Mouse (Mus musculus): ENCODE measurements around the gene Prim1. TPM values are rescaled to one million over a fixed set of nuclear protein-coding genes. Genes with fewer than 3 reads are reported as not detected.
"Not testable (repeated sequence)": the region's sequence is repeated elsewhere in the genome, so short reads cannot be mapped to it uniquely, and the experiment has no call there.

Gene Prim1
- polyA plus RNA-seq, 1 experiment from 2014 or later: 88.3 TPM

DNA sequence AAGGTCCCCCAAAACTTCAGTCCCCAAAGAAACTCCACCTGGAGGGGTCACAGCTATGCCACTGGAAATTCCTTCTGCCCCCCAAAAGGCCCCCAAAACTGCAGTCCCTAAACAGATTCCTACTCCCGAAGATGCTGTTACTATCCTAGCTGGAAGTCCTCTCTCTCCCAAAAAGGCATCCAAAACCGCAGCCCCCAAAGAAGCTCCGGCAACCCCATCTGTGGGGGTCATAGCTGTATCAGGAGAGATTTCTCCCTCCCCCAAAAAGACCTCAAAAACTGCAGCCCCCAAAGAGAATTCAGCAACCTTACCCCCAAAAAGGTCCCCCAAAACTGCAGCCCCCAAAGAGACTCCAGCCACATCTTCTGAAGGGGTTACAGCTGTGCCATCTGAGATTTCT lies 27.5 kb downstream of the Prim1 start:
- H3K27me3 ChIP-seq (ENCODE audit: control insufficient read depth, insufficient read depth, low read length): no peaks in the 10 kb centered on the region
- 0 out of 2 replicates have a peak, but pooled peaks cover 8% of the 10 kb centered on the region for H3K36me3 ChIP-seq (ENCODE audit: control insufficient read depth, insufficient read depth, low read length)
- no peak overlapping the region for H3K27ac ChIP-seq (ENCODE audit: low read depth, low read length)
- no peak for ATAC-seq (ENCODE audit: low FRiP score)
- no peaks in the 10 kb centered on the region; the same call in 1 of the 2 replicates for H3K4me1 ChIP-seq (replicated peaks; ENCODE audit: control insufficient read depth, insufficient read depth, low read length)
- H3K9ac ChIP-seq (ENCODE audit: low read depth, low read length): no peak overlapping the region
- H3K9me3 ChIP-seq (ENCODE audit: control insufficient read depth, low read length): no peaks in the 10 kb centered on the region
- no peak for DNase-seq (ENCODE audit: low spot score)
- WGBS: 86% methylated on average over 3 of the region's 3 CpGs
- H3K4me2 ChIP-seq (replicated peaks; ENCODE audit: low read depth, low read length): no peak overlapping the region
- no peak overlapping the region for H3K4me3 ChIP-seq (ENCODE audit: low read depth, low read length)

DNA sequence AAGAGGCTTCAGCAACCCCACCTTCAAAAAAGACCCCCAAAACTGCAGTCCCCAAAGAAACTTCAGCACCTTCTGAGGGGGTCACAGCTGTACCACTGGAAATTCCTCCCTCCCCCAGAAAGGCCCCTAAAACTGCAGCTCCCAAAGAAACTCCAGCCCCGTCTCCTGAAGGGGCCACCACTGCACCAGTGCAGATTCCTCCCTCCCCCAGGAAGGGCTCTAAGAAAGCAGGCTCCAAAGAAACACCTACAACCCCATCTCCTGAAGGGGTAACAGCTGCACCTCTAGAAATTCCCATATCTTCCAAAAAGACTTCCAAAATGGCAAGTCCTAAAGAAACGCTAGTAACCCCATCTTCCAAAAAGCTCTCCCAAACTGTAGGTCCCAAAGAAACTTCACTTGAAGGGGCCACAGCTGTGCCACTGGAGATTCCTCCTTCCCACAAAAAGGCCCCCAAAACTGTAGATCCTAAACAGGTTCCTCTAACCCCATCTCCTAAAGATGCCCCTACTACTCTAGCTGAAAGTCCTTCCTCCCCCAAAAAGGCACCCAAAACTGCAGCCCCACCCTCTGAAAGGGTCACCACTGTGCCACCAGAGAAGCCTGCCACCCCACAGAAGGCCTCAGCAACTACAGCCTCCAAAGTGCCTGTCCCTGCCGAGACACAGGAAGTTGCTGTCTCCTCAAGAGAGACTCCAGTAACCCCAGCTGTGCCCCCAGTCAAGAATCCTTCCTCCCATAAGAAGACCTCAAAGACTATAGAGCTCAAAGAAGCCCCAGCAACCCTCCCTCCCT lies 28.3 kb downstream of the Prim1 start:
- Histone ChIP-seq H3K4me1 (replicated peaks; ENCODE audit: control insufficient read depth, insufficient read depth, low read length) (no peaks in the 10 kb centered on the region; the same call in 1 of the 2 replicates), H3K27ac (ENCODE audit: low read depth, low read length) (no peak overlapping the region), H3K9ac (ENCODE audit: low read depth, low read length) (no peak overlapping the region), H3K9me3 (ENCODE audit: control insufficient read depth, low read length) (no peaks in the 10 kb centered on the region), H3K36me3 (ENCODE audit: control insufficient read depth, insufficient read depth, low read length) (0 out of 2 replicates have a peak, but pooled peaks cover 8% of the 10 kb centered on the region), H3K27me3 (ENCODE audit: control insufficient read depth, insufficient read depth, low read length) (no peaks in the 10 kb centered on the region), H3K4me3 (ENCODE audit: low read depth, low read length) (no peak overlapping the region), H3K4me2 (replicated peaks; ENCODE audit: low read depth, low read length) (no peak overlapping the region)
- no peak for DNase-seq (ENCODE audit: low spot score)
- no peak for ATAC-seq (ENCODE audit: low FRiP score)
- 81% methylated on average over 3 of the region's 3 CpGs for WGBS

DNA sequence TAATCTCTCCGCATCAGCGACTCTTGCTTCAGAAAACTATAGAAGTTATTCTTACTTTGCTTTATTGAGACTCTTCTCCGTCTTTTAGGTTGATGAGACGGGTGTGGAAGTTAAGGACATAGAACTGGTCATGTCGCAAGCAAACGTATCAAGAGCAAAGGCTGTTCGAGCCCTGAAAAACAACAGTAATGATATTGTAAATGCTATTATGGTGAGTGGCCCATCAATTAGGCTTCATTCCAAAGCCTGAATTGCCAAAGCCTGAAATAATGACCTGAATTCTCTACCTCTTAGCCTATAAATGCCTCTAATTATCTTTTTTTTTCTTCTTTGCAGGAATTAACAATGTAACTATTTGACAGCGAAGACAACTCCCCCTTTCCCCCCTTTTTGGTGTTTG lies 33.2 kb downstream of the Prim1 start:
- H3K9ac ChIP-seq (ENCODE audit: low read depth, low read length): no peak overlapping the region
- H3K27me3 ChIP-seq (ENCODE audit: control insufficient read depth, insufficient read depth, low read length): no peaks in the 10 kb centered on the region
- H3K4me3 ChIP-seq (ENCODE audit: low read depth, low read length): no peak overlapping the region
- H3K4me1 ChIP-seq (replicated peaks; ENCODE audit: control insufficient read depth, insufficient read depth, low read length): no peaks in the 10 kb centered on the region
- 96% methylated on average over 8 of the region's 8 CpGs for WGBS
- H3K36me3 ChIP-seq (ENCODE audit: control insufficient read depth, insufficient read depth, low read length): peaks cover 14% of the 10 kb centered on the region
- no peak overlapping the region for H3K27ac ChIP-seq (ENCODE audit: low read depth, low read length)
- ATAC-seq (ENCODE audit: low FRiP score) (no peak), DNase-seq (ENCODE audit: low spot score) (no peak)
- H3K4me2 ChIP-seq (replicated peaks; ENCODE audit: low read depth, low read length): no peak overlapping the region
- no peaks in the 10 kb centered on the region for H3K9me3 ChIP-seq (ENCODE audit: control insufficient read depth, low read length)

DNA sequence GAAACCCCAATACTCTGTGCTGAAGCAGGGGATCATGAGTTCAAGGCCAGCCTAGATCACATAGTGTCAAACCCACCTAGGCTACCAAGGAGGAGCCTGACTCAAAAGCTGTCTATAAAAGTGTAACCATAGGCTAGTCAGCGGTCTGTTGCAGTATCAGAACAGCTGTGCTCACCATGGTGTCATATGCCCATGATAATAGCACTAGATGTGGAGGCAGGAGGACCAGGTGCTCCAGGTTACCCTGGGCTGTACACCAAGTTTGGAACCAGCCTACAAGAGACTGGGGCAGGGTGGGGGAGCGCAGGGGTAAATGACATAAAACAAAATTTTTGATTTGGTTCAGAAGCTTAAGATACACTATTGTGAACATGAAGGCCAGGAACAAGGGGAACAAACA lies 34.8 kb downstream of the Prim1 start:
- no peak overlapping the region for H3K27ac ChIP-seq (ENCODE audit: low read depth, low read length)
- WGBS: 96% methylated on average over 2 of the region's 2 CpGs
- no peak overlapping the region for H3K4me3 ChIP-seq (ENCODE audit: low read depth, low read length)
- no peaks in the 10 kb centered on the region for H3K9me3 ChIP-seq (ENCODE audit: control insufficient read depth, low read length)
- DNase-seq (ENCODE audit: low spot score) (no peak), ATAC-seq (ENCODE audit: low FRiP score) (no peak)
- no peak overlapping the region for H3K9ac ChIP-seq (ENCODE audit: low read depth, low read length)
- no peak overlapping the region for H3K4me2 ChIP-seq (replicated peaks; ENCODE audit: low read depth, low read length)
- no peaks in the 10 kb centered on the region for H3K4me1 ChIP-seq (replicated peaks; ENCODE audit: control insufficient read depth, insufficient read depth, low read length)
- H3K27me3 ChIP-seq (ENCODE audit: control insufficient read depth, insufficient read depth, low read length): no peaks in the 10 kb centered on the region
- H3K36me3 ChIP-seq (ENCODE audit: control insufficient read depth, insufficient read depth, low read length): peaks cover 14% of the 10 kb centered on the region

DNA sequence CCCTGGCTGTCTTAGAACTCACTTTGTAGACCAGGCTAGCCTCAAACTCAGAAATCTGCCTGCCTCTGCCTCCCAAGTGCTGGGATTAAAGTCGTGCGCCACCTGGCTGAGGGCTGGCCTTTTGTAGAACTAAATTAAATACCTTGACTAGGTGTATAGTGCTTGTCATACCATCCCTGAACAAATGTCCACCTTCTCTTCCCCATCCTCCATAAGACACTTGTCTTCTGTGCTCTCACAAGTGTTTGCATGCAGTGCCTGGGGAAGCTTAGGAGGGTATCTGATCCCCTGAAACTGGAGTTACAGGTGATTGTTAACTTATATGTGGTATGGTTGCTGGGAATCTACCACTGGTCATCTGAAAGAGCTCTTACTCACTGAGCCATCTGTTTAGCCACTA lies 35.4 kb downstream of the Prim1 start:
- DNase-seq (ENCODE audit: low spot score): no peak
- ATAC-seq (ENCODE audit: low FRiP score): no peak

DNA sequence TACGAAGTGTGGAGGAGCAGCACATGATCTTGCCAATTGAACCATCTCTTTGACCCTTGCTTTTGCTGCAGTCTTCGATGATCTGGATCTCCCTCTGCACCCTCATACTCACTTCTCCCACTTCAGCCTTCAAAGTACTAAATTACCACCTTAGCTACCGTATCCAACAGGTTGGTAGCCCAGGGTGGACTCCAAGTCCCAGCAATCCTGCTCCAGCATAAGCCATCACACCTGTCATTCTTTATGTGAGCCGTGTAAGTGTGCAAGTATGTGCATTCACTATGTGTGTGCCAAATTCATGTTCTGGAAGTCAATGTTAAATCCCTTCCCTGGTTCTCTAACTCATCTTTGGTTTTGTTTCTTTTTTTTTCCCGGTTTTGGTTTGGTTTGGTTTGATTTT lies 36.6 kb downstream of the Prim1 start:
- H3K27me3 ChIP-seq (ENCODE audit: control insufficient read depth, insufficient read depth, low read length): no peaks in the 10 kb centered on the region
- no peaks in the 10 kb centered on the region for H3K9me3 ChIP-seq (ENCODE audit: control insufficient read depth, low read length)
- DNase-seq (ENCODE audit: low spot score): no peak
- no peak overlapping the region for H3K4me2 ChIP-seq (replicated peaks; ENCODE audit: low read depth, low read length)
- no peak for ATAC-seq (ENCODE audit: low FRiP score)
- H3K4me3 ChIP-seq (ENCODE audit: low read depth, low read length): no peak overlapping the region
- H3K4me1 ChIP-seq (replicated peaks; ENCODE audit: control insufficient read depth, insufficient read depth, low read length): no peaks in the 10 kb centered on the region
- H3K27ac ChIP-seq (ENCODE audit: low read depth, low read length): no peak overlapping the region
- H3K9ac ChIP-seq (ENCODE audit: low read depth, low read length): no peak overlapping the region
- H3K36me3 ChIP-seq (ENCODE audit: control insufficient read depth, insufficient read depth, low read length): peaks cover 14% of the 10 kb centered on the region
- 95% methylated on average over 5 of the region's 5 CpGs for WGBS

More for the DNA sequence above, 35.4 kb downstream of the Prim1 start:
- Histone ChIP-seq H3K4me1 (replicated peaks; ENCODE audit: control insufficient read depth, insufficient read depth, low read length) (no peaks in the 10 kb centered on the region), H3K36me3 (ENCODE audit: control insufficient read depth, insufficient read depth, low read length) (peaks cover 14% of the 10 kb centered on the region), H3K27me3 (ENCODE audit: control insufficient read depth, insufficient read depth, low read length) (no peaks in the 10 kb centered on the region), H3K9ac (ENCODE audit: low read depth, low read length) (no peak overlapping the region), H3K27ac (ENCODE audit: low read depth, low read length) (no peak overlapping the region), H3K4me3 (ENCODE audit: low read depth, low read length) (no peak overlapping the region), H3K9me3 (ENCODE audit: control insufficient read depth, low read length) (no peaks in the 10 kb centered on the region), H3K4me2 (replicated peaks; ENCODE audit: low read depth, low read length) (no peak overlapping the region)
- 85% methylated on average over 2 of the region's 2 CpGs for WGBS

DNA sequence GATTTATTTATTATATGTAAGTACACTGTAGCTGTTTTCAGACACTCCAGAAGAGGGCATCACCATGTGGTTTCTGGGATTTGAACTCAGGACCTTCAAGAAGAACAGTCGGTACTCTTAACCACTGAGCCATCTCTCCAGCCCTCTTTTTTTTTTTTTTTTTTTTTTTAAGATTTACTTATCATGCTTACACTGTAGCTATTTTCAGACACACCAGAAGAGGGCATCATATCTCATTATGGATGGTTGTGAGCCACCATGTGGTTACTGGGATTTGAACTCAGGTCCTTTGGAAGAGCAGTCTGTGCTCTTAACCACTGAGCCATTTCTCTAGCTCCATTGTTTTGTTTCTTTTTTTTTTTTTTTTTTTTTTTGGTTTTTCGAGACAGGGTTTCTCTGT lies 37.2 kb downstream of the Prim1 start:
- ATAC-seq (ENCODE audit: low FRiP score); H3K27ac ChIP-seq (ENCODE audit: low read depth, low read length): not testable (repeated sequence)
- 100% methylated on average over 1 of the region's 2 CpGs for WGBS

DNA sequence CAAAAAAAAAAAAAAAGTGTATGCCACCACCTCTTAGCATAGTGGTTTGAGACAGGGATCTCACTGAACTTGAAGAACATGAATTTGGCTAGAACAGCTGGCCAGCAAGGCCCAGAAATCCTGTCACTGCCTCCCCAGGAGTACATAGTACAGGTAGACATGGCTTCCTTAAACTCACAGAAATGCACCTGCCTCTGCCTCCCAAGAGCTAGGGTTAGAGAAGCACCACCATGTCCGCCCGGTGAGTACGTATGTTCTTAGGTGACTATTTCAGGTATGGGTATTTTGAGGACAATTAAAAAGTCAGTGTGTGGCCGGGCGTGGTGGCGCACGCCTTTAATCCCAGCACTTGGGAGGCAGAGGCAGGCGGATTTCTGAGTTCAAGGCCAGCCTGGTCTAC lies 38.0 kb downstream of the Prim1 start:
- Histone ChIP-seq H3K4me2 (replicated peaks; ENCODE audit: low read depth, low read length) (no peak overlapping the region), H3K4me1 (replicated peaks; ENCODE audit: control insufficient read depth, insufficient read depth, low read length) (no peaks in the 10 kb centered on the region), H3K4me3 (ENCODE audit: low read depth, low read length) (no peak overlapping the region), H3K27me3 (ENCODE audit: control insufficient read depth, insufficient read depth, low read length) (no peaks in the 10 kb centered on the region), H3K36me3 (ENCODE audit: control insufficient read depth, insufficient read depth, low read length) (peaks cover 14% of the 10 kb centered on the region), H3K9me3 (ENCODE audit: control insufficient read depth, low read length) (no peaks in the 10 kb centered on the region), H3K9ac (ENCODE audit: low read depth, low read length) (no peak overlapping the region), H3K27ac (ENCODE audit: low read depth, low read length) (no peak overlapping the region)
- 98% methylated on average over 8 of the region's 8 CpGs for WGBS
- no peak for ATAC-seq (ENCODE audit: low FRiP score)
- DNase-seq (ENCODE audit: low spot score): no peak

More for the DNA sequence above, 37.2 kb downstream of the Prim1 start:
- not testable (repeated sequence) for DNase-seq (ENCODE audit: low spot score); H3K27me3 ChIP-seq (ENCODE audit: control insufficient read depth, insufficient read depth, low read length); H3K4me2 ChIP-seq (replicated peaks; ENCODE audit: low read depth, low read length); H3K4me1 ChIP-seq (replicated peaks; ENCODE audit: control insufficient read depth, insufficient read depth, low read length); H3K9ac ChIP-seq (ENCODE audit: low read depth, low read length); H3K9me3 ChIP-seq (ENCODE audit: control insufficient read depth, low read length); H3K4me3 ChIP-seq (ENCODE audit: low read depth, low read length)
- H3K36me3 ChIP-seq (ENCODE audit: control insufficient read depth, insufficient read depth, low read length): peaks cover 14% of the 10 kb centered on the region

DNA sequence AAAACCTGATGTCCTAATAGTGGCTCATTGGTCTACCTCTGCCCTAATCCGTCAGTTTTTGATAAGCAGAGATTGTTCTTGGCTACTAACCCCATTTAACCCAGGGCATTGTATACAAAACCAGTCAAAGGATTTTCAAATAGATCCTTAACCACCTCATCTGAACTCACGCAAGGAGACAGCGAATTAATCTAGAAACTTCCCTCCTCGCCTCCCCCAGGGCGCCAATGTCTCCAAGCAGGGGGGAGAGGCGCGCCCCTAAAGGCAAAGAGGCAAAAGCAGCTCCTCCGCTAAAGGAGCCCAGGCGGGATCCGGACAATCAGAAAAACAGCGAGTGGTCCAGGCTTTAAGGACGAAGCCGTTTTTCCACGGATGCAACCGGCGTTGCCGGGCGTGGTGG lies 43.2 kb downstream of the Prim1 start:
- Histone ChIP-seq H3K36me3 (ENCODE audit: control insufficient read depth, insufficient read depth, low read length) (no peaks in the 10 kb centered on the region), H3K4me1 (replicated peaks; ENCODE audit: control insufficient read depth, insufficient read depth, low read length) (peaks cover 3% of the 10 kb centered on the region; the same call in 1 of the 2 replicates), H3K27me3 (ENCODE audit: control insufficient read depth, insufficient read depth, low read length) (no peaks in the 10 kb centered on the region), H3K9ac (ENCODE audit: low read depth, low read length) (peak overlapping the region; percentile 89), H3K9me3 (ENCODE audit: control insufficient read depth, low read length) (no peaks in the 10 kb centered on the region), H3K4me3 (ENCODE audit: low read depth, low read length) (peak overlapping the region; percentile 88), H3K27ac (ENCODE audit: low read depth, low read length) (peak overlapping the region; percentile 98), H3K4me2 (replicated peaks; ENCODE audit: low read depth, low read length) (peak overlapping the region; percentile 91)
- under 1% methylated on average over 18 of the region's 18 CpGs for WGBS
- ATAC-seq (ENCODE audit: low FRiP score) (peak; percentile 1; the same call in 1 of the 2 replicates), DNase-seq (ENCODE audit: low spot score) (no peak)

All from hindbrain, embryonic 11.5 days (tissue).